Mouse (Mus musculus) kidney, embryonic 16.5 days (tissue): ENCODE results near the gene Gm7271. TPM values are rescaled to one million over a fixed set of nuclear protein-coding genes. Genes with fewer than 3 reads are reported as not detected.

Experiments
- ATAC-seq: fragments of 200-750 bp; cut with Nextera tagmentation; 2 replicates; pipeline ENCODE4 v1.8.0; 2017; ENCODE audit warnings: moderate TSS enrichment; ENCODE audit not compliant: low FRiP score, low TSS enrichment
- H3K27ac ChIP-seq: fragments of 300-500 bp; sonication (generic); 2 replicates; pipeline ENCODE4 v1.5.1; 2014; ENCODE audit warnings: low read length
- H3K27me3 ChIP-seq: fragments of 300-500 bp; sonication (generic); 2 replicates; pipeline ENCODE4 v1.6.1; 2014; ENCODE audit warnings: low read length, control low read depth, mixed read lengths; ENCODE audit not compliant: insufficient read depth
- H3K36me3 ChIP-seq: fragments of 300-500 bp; sonication (generic); 2 replicates; pipeline ENCODE4 v1.6.1; 2014; ENCODE audit warnings: low read length, control low read depth, mixed read lengths; ENCODE audit not compliant: insufficient read depth
- H3K4me1 ChIP-seq: fragments of 300-500 bp; sonication (generic); 2 replicates; pipeline ENCODE4 v1.6.1; 2014; ENCODE audit warnings: low read length, control low read depth, mixed read lengths; ENCODE audit not compliant: insufficient read depth
- H3K4me2 ChIP-seq: fragments of 300-500 bp; sonication (generic); replicated peaks from 2 replicates; pipeline ENCODE4 v1.6.1; 2014; ENCODE audit warnings: low read depth, low read length
- H3K4me3 ChIP-seq: fragments of 300-500 bp; sonication (generic); 2 replicates; pipeline ENCODE4 v1.5.1; 2014; ENCODE audit warnings: mild to moderate bottlenecking, low read length
- H3K9ac ChIP-seq: fragments of 300-500 bp; sonication (generic); replicated peaks from 2 replicates; pipeline ENCODE4 v1.6.1; 2014; ENCODE audit warnings: low read length
- H3K9me3 ChIP-seq: fragments of 300-500 bp; sonication (generic); 2 replicates; pipeline ENCODE4 v1.6.1; 2016; ENCODE audit warnings: low read length, control low read depth
- WGBS: fragments of 180-500 bp; shearing (Covaris S2); extraction: QIAGEN DNeasy Blood & Tissue Kit; methylation state at CpG from one replicate; pipeline ENCODE4 v1.1.7; 2014; 5-methylcytosine and 5-hydroxymethylcytosine counted together
- polyA plus RNA-seq: library from polyadenylated mRNA; unstranded; fragments of >200 nt; fragmentation: Nextera tagmentation; extraction: Ambion mirVana; gene quantifications from 2 replicates; pipeline ENCODE4 v1.2.1, GENCODE M21; 2015

The Gm7271 gene
- polyA plus RNA-seq, 1 experiment from 2014 or later: not detected

DNA sequence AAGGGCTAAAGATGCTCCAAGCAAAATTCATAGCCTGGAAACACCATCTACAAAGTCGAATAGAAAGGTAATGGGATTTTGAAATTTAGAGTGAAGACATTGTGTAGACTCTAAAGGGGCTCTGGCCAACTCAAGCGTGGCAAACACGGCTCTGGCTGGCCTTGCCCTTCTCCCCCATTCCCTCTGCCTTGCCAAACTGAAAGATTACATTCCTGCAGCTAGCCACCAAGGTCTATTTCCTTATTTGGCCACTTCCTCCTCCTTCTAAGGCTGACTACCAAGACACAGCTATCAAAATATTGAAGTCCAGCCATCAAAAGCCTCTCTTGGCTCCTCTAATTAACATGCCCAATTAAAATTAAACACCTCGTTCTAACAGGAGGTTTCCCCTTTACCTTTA is 41.2 kb downstream of the Gm7271 start:
- Histone ChIP-seq H3K4me1 (peaks cover 4% of the 10 kb centered on the region), H3K9ac (no peak overlapping the region), H3K27ac (no peak overlapping the region), H3K4me3 (no peak overlapping the region), H3K36me3 (no peaks in the 10 kb centered on the region), H3K4me2 (no peak overlapping the region), H3K9me3 (no peaks in the 10 kb centered on the region), H3K27me3 (no peaks in the 10 kb centered on the region)
- no peak for ATAC-seq
- WGBS: 58% methylated on average over 4 of the region's 4 CpGs

DNA sequence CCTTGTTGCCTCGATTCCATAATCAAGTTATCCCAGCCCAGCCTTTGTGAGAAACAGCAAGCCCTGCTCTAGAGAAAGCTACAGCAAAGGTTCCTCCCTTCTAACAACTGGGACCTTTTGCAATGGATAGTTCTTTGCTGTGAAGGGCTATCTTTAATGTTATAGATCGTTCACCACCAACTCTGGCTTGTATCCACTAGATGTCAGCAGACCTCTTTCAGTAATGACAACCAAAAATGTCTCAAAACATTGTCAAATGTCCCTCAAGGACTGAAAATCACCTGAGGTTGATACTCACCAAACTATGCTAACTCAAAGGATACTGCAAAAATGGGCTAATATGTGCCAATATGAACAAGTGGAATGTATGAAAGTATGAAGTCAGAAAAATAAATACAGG is 42.0 kb downstream of the Gm7271 start:
- Histone ChIP-seq H3K4me1 (peaks cover 12% of the 10 kb centered on the region), H3K9me3 (no peaks in the 10 kb centered on the region), H3K9ac (no peak overlapping the region), H3K4me3 (no peak overlapping the region), H3K4me2 (no peak overlapping the region), H3K36me3 (no peaks in the 10 kb centered on the region), H3K27ac (no peak overlapping the region), H3K27me3 (no peaks in the 10 kb centered on the region)
- no peak for ATAC-seq
- 50% methylated on average over 2 of the region's 2 CpGs for WGBS

DNA sequence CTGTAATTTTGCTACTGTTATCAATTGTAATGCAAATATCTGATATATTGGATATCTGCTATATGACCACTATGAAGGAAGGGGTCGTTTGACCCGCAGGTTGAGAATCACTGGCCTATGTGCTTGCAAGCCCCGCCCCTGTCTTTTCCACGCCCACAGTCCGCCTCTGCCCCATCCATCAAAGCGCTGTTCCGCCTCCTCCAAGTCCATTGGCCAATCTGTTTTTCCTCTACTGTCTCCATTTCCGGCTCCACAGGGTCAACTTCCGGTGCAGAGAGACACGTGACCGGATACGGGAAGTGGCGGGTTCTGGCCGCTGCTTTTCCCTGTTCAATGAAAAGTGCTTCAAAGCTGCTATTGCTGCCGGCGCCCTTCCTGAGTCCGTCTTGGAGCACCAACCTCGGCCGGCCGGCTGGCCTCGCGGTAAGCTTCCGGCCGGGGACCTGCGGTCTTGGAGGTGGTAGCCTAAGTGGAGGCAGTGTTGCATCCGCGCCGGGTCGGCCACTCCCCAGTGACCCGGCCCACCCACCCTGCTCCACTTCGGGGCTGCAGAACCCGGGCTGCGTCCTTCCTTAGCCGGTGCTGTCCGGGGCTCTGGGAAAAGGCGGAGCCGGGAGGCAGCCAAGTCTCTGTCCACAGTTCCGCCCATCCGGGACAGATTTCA is 45.3 kb downstream of the Gm7271 start, which contains the start of gene Exoc1:
Exoc1 (plus strand) TSS at position 272 of the 664 bp plus-strand sequence.
- Histone ChIP-seq H3K27ac (peak within 1 kb of the TSS; percentile 95), H3K4me1 (peaks cover 14% of the 10 kb centered on the region), H3K27me3 (no peaks in the 10 kb centered on the region), H3K36me3 (peaks cover 4% of the 10 kb centered on the region; the same call in 1 of the 2 replicates), H3K4me3 (peak within 1 kb of the TSS; percentile 94), H3K9ac (peak within 1 kb of the TSS; percentile 88), H3K4me2 (peak within 1 kb of the TSS; percentile 89), H3K9me3 (no peaks in the 10 kb centered on the region)
- peak; percentile 100 for ATAC-seq
- WGBS: under 1% methylated on average over 39 of the region's 39 CpGs

DNA sequence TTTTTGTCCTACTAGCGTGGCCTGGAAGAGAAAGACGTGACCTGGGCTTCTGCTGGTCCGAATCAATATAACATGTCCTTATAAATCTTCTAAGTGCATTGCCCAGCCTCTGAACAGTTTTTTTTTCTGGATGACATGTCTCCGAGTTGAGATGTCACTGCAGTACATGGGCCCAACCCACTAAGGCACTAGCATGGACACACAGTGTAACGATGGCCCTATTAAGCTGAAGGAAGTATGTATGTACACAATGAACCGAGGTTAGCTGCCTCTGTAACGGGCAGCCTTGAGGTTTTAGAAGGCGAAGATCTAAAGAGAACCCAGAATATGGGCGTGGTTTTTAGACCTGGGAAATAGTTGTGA is 45.8 kb downstream of the Gm7271 start:
- Histone ChIP-seq H3K27ac (peak overlapping the region; percentile 95), H3K4me2 (peak overlapping the region; percentile 89), H3K9me3 (no peaks in the 10 kb centered on the region), H3K4me3 (peak overlapping the region; percentile 94), H3K4me1 (peaks cover 14% of the 10 kb centered on the region), H3K36me3 (peaks cover 4% of the 10 kb centered on the region; the same call in 1 of the 2 replicates), H3K27me3 (no peaks in the 10 kb centered on the region), H3K9ac (peak overlapping the region; percentile 88)
- ATAC-seq: peak; percentile 33
- WGBS: 8% methylated on average over 9 of the region's 9 CpGs

DNA sequence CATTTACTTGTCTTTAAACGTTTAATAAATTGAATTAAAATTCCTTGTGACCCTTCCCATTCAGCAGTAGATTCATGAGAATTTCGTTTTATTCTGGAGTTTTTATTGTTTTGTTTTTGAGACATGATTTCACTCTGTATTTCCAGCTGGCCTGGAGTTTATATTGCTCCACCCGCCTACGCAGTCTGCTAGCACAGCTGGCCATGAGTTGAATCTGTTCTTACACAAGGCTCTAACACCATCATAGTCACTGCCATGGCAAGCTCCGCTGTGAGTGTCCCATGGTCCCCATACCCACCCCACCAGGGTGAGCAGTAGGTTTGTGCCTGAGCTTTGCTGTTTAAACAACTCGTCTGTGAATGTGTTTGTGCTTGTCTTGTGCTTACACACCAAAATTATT is 49.3 kb downstream of the Gm7271 start:
- ATAC-seq: no peak
- no peaks in the 10 kb centered on the region for H3K9me3 ChIP-seq
- H3K27me3 ChIP-seq: no peaks in the 10 kb centered on the region
- no peak overlapping the region for H3K4me2 ChIP-seq
- no peak overlapping the region for H3K27ac ChIP-seq
- H3K9ac ChIP-seq: no peak overlapping the region
- H3K36me3 ChIP-seq: peaks cover 27% of the 10 kb centered on the region
- WGBS: 84% methylated on average over 6 of the region's 6 CpGs
- H3K4me1 ChIP-seq: peaks cover 14% of the 10 kb centered on the region
- no peak overlapping the region for H3K4me3 ChIP-seq

DNA sequence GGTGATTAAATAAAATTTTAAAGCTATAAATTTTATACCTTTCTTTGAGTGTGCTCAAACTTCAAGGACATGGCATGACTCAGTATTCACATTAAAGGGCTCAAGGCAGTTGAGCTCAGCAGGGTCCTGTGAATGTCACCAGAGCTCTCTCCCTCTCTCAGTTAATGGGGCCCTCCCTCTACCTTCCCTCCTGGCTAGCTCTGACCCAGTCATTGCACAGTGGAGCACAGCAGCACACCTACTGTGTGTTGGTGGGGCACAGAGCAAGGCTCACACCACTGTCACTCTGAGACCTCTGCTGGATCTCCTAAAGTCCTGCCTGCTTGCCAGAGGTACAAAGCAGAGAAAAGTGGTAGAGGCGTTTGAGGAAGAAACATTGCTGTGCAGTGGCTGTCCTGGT is 52.4 kb downstream of the Gm7271 start:
- Histone ChIP-seq H3K9ac (no peak overlapping the region), H3K4me2 (no peak overlapping the region), H3K36me3 (peaks cover 35% of the 10 kb centered on the region), H3K4me1 (no peaks in the 10 kb centered on the region), H3K4me3 (no peak overlapping the region), H3K9me3 (no peaks in the 10 kb centered on the region), H3K27ac (no peak overlapping the region), H3K27me3 (no peaks in the 10 kb centered on the region)
- no peak for ATAC-seq
- WGBS: 85% methylated on average over 1 of the region's 1 CpGs

DNA sequence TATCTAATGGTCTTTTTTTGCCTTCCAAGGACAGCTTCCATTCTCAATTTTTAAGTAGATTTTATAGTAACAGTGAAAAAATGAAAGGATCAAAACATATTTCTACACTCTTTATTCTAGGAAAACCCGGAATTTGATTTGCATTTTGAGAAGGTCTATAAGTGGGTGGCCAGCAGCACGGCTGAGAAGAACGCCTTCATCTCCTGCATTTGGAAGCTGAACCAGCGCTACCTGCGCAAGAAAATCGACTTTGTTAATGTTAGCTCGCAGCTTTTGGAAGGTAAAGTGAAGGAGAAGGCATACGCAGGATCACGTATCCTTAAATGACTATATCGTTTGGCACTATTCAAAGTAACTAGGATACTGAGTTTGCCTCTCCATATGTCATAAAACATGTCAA is 53.7 kb downstream of the Gm7271 start:
- ATAC-seq: no peak

DNA sequence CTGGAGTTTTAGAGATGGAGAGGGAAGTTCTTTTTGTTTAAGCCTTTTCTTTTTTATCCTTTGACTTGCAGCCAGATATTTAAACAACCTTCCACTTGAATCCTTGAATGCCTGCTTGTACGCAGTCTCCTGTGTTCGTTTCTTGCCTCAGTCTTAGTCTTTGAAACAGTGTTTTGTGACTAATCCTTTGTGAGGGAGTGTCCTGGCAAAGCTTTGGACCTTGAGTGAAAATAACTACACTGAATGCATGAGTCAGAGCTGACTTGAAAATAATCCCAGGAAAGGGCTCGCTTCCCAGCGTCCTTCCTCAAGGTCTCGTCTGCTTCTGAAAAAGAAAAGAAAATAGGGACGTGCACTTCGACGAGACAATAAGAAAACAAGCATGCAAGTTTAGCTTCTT is 56.3 kb downstream of the Gm7271 start:
- H3K9ac ChIP-seq: no peak overlapping the region
- WGBS: 81% methylated on average over 8 of the region's 8 CpGs
- H3K4me2 ChIP-seq: no peak overlapping the region
- no peak overlapping the region for H3K27ac ChIP-seq
- no peaks in the 10 kb centered on the region for H3K9me3 ChIP-seq
- no peaks in the 10 kb centered on the region for H3K4me1 ChIP-seq
- no peak for ATAC-seq
- H3K27me3 ChIP-seq: no peaks in the 10 kb centered on the region
- H3K36me3 ChIP-seq: peaks cover 60% of the 10 kb centered on the region
- H3K4me3 ChIP-seq: no peak overlapping the region

More for the DNA sequence above, 53.7 kb downstream of the Gm7271 start:
- Histone ChIP-seq H3K36me3 (peaks cover 41% of the 10 kb centered on the region), H3K9me3 (no peaks in the 10 kb centered on the region), H3K9ac (no peak overlapping the region), H3K4me1 (no peaks in the 10 kb centered on the region), H3K27ac (no peak overlapping the region), H3K4me3 (no peak overlapping the region), H3K27me3 (no peaks in the 10 kb centered on the region), H3K4me2 (no peak overlapping the region)
- 95% methylated on average over 10 of the region's 10 CpGs for WGBS

DNA sequence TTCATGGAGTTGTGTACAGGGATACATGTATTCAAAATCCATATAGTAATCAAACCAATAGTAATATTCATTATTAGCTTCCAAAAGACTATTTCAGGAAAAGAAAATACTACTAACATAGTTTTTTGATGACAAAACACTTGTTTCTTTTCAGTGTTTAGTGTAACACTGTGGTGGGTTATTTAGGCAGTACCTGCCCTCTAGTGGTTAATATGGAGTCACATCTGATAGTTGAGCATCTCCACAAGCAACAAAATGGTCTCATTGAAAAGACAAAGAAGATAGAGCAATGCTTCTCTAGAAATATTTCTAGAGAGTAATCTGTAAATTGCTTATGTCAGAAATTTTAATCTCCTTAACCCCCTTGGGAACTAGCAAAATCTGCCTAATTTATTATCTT is 57.0 kb downstream of the Gm7271 start:
- Histone ChIP-seq H3K36me3 (peaks cover 61% of the 10 kb centered on the region), H3K4me3 (no peak overlapping the region), H3K27me3 (no peaks in the 10 kb centered on the region), H3K4me1 (no peaks in the 10 kb centered on the region), H3K27ac (no peak overlapping the region), H3K9ac (no peak overlapping the region), H3K4me2 (no peak overlapping the region), H3K9me3 (no peaks in the 10 kb centered on the region)
- ATAC-seq: no peak

DNA sequence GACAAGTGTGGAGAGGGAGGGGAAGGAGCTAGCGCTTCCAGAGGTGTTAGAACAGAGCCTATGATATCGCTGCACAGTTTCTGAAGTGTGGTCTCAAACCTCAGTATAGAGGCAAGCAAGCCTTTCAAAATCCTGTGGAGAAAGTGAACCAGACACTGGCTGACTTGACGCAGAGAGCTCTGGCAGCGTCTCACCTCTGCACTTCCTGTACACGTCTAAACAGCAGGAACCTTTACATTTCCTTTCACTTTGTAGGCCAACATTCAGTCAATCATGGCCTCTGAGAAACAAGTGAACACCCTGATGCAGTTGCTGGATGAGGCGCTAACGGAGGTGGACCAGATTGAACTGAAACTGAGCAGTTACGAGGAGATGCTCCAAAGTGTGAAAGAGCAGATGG is 59.4 kb downstream of the Gm7271 start:
- Histone ChIP-seq H3K27me3 (no peaks in the 10 kb centered on the region), H3K9ac (no peak overlapping the region), H3K9me3 (no peaks in the 10 kb centered on the region), H3K4me2 (no peak overlapping the region), H3K27ac (no peak overlapping the region), H3K4me1 (no peaks in the 10 kb centered on the region), H3K4me3 (no peak overlapping the region), H3K36me3 (peaks cover 41% of the 10 kb centered on the region)
- WGBS: 84% methylated on average over 8 of the region's 8 CpGs
- no peak for ATAC-seq
